21 mouse cellular contexts compared by ENCODE assay signal in genomic region chr5:134375256-134375655, GRCm38 (mm10).
DNase-seq lines count a peak whose midpoint lies in the region; ATAC-seq and TF ChIP-seq lines count a peak whose summit lies in the region.
"Had no signal": no experiment of that assay in that cellular context is flagged by ENCODE, and none has a peak within 500 bp of the region (broad histone marks: within the 10 kb centered on the region; RNA-seq: fewer than 3 reads in every experiment).

No protein-coding gene starts in this region.

- no peak overlapping the region for H3K4me3 ChIP-seq in embryonic facial prominence, embryonic 13.5 days
- no peak overlapping the region for H3K4me3 ChIP-seq in embryonic facial prominence, embryonic 10.5 days
- H3K4me3 ChIP-seq in heart, postnatal 0 days (ENCODE audit: low read depth, low read length), result no peak overlapping the region
- H3K4me3 ChIP-seq in midbrain, embryonic 15.5 days, result no peak overlapping the region
- H3K4me3 ChIP-seq in midbrain, embryonic 11.5 days (ENCODE audit: low read depth, low read length), result no peak overlapping the region
- no peak overlapping the region for H3K4me3 ChIP-seq in stomach, postnatal 0 days (ENCODE audit: low read depth, low read length)
- H3K4me3 ChIP-seq: heart, embryonic 10.5 days; hindbrain, embryonic 10.5 days; limb, embryonic 15.5 days; liver, embryonic 15.5 days; neural tube, embryonic 12.5 days had no signal

- TF ChIP-seq EP300 in heart, postnatal 0 days (IDR thresholded peaks at IDR 0.05; ENCODE audit: low read depth), result no peak
- TF ChIP-seq EP300 in stomach, postnatal 0 days (optimal IDR thresholded peaks at IDR 0.05), result no peak

- H3K4me2 ChIP-seq in embryonic facial prominence, embryonic 13.5 days, result no peak overlapping the region
- no peak overlapping the region for H3K4me2 ChIP-seq in heart, postnatal 0 days (ENCODE audit: low read depth, low read length)
- no peak overlapping the region for H3K4me2 ChIP-seq in midbrain, embryonic 15.5 days
- H3K4me2 ChIP-seq in midbrain, embryonic 11.5 days, result no peak overlapping the region
- H3K4me2 ChIP-seq in stomach, postnatal 0 days (replicated peaks; ENCODE audit: low read depth), result no peak overlapping the region
- H3K4me2 ChIP-seq: limb, embryonic 15.5 days; liver, embryonic 15.5 days; neural tube, embryonic 12.5 days had no signal

- no peak for DNase-seq in embryonic facial prominence, embryonic 10.5 days (ENCODE audit: low spot score)
- DNase-seq in heart, postnatal 0 days (ENCODE audit: low spot score), result no peak
- no peak for DNase-seq in heart, adult 9 months (ENCODE audit: low spot score in 2 of 2)
- no peak for DNase-seq in midbrain, embryonic 11.5 days (ENCODE audit: low spot score, missing footprints)
- no peak for DNase-seq in stomach, postnatal 0 days (ENCODE audit: low spot score)
- DNase-seq: adrenal gland, postnatal 25 days; cerebellum, adult 11 months; cerebellum, adult 9-11 months; forebrain, postnatal 0 days; left cerebral cortex, postnatal 4 days; midbrain, embryonic 14.5 days; thymus, adult 2 months had no signal

- no peaks in the 10 kb centered on the region for H3K27me3 ChIP-seq in embryonic facial prominence, embryonic 13.5 days
- H3K27me3 ChIP-seq in embryonic facial prominence, embryonic 10.5 days (replicated peaks; ENCODE audit: low read depth, poor library complexity, severe bottlenecking), result no peaks in the 10 kb centered on the region
- H3K27me3 ChIP-seq in heart, postnatal 0 days (ENCODE audit: control insufficient read depth, insufficient read depth, low read length), result no peaks in the 10 kb centered on the region
- H3K27me3 ChIP-seq in midbrain, embryonic 15.5 days (replicated peaks), result no peaks in the 10 kb centered on the region
- H3K27me3 ChIP-seq in midbrain, embryonic 11.5 days (ENCODE audit: control insufficient read depth, insufficient read depth, low read length), result no peaks in the 10 kb centered on the region
- no peaks in the 10 kb centered on the region for H3K27me3 ChIP-seq in stomach, postnatal 0 days (ENCODE audit: control insufficient read depth, insufficient read depth, low read length)
- H3K27me3 ChIP-seq: limb, embryonic 15.5 days; liver, embryonic 15.5 days; neural tube, embryonic 12.5 days had no signal

- H3K4me1 ChIP-seq in embryonic facial prominence, embryonic 13.5 days, result no peaks in the 10 kb centered on the region
- peaks cover 8% of the 10 kb centered on the region for H3K4me1 ChIP-seq in embryonic facial prominence, embryonic 10.5 days
- no peaks in the 10 kb centered on the region for H3K4me1 ChIP-seq in heart, postnatal 0 days (ENCODE audit: control insufficient read depth, insufficient read depth)
- H3K4me1 ChIP-seq in midbrain, embryonic 15.5 days, result no peaks in the 10 kb centered on the region
- H3K4me1 ChIP-seq in midbrain, embryonic 11.5 days (ENCODE audit: control insufficient read depth, insufficient read depth, low read length), result no peaks in the 10 kb centered on the region
- no peaks in the 10 kb centered on the region for H3K4me1 ChIP-seq in stomach, postnatal 0 days (replicated peaks; ENCODE audit: control insufficient read depth, insufficient read depth)
- H3K4me1 ChIP-seq: heart, embryonic 10.5 days; hindbrain, embryonic 10.5 days; limb, embryonic 15.5 days; liver, embryonic 15.5 days; neural tube, embryonic 12.5 days had no signal

- ATAC-seq in embryonic facial prominence, embryonic 13.5 days (ENCODE audit: insufficient number of reproducible peaks, insufficient read depth, low FRiP score, low TSS enrichment, low read depth), result no peak
- no peak for ATAC-seq in heart, postnatal 0 days (ENCODE audit: insufficient read depth, low read depth)
- ATAC-seq in midbrain, embryonic 15.5 days (replicated peaks), result no peak
- no peak for ATAC-seq in midbrain, embryonic 11.5 days (ENCODE audit: low FRiP score)
- ATAC-seq in stomach, postnatal 0 days (ENCODE audit: low FRiP score, low TSS enrichment), result 0 out of 2 replicates have a peak, but pooled peaks have one; percentile 2
- no peak for ATAC-seq in frontal cortex, adult (ENCODE audit: low TSS enrichment)
- ATAC-seq: forebrain, postnatal 0 days; intestine, postnatal 0 days had no signal

- WGBS in embryonic facial prominence, embryonic 13.5 days, result 77% methylated on average over 1 of the region's 1 CpGs
- 80% methylated on average over 1 of the region's 1 CpGs for WGBS in embryonic facial prominence, embryonic 10.5 days
- WGBS in heart, postnatal 0 days, result 89% methylated on average over 1 of the region's 1 CpGs
- 69% methylated on average over 1 of the region's 1 CpGs for WGBS in midbrain, embryonic 15.5 days
- 57% methylated on average over 1 of the region's 1 CpGs for WGBS in midbrain, embryonic 11.5 days
- WGBS in stomach, postnatal 0 days, result 79% methylated on average over 1 of the region's 1 CpGs

- no peak overlapping the region for H3K9ac ChIP-seq in embryonic facial prominence, embryonic 13.5 days
- no peak overlapping the region for H3K9ac ChIP-seq in heart, postnatal 0 days (replicated peaks; ENCODE audit: low read depth, low read length)
- no peak overlapping the region for H3K9ac ChIP-seq in midbrain, embryonic 15.5 days
- no peak overlapping the region for H3K9ac ChIP-seq in midbrain, embryonic 11.5 days (ENCODE audit: low read length)
- no peak overlapping the region for H3K9ac ChIP-seq in stomach, postnatal 0 days (ENCODE audit: low read length)
- H3K9ac ChIP-seq: forebrain, postnatal 0 days; limb, embryonic 15.5 days; liver, embryonic 15.5 days; neural tube, embryonic 12.5 days had no signal

- H3K27ac ChIP-seq in embryonic facial prominence, embryonic 13.5 days, result peak overlapping the region; percentile 74; the same call in 1 of the 2 replicates
- H3K27ac ChIP-seq in embryonic facial prominence, embryonic 10.5 days (replicated peaks), result no peak overlapping the region; the same call in 1 of the 2 replicates
- peak overlapping the region; percentile 84 for H3K27ac ChIP-seq in heart, postnatal 0 days (ENCODE audit: low read depth)
- H3K27ac ChIP-seq in midbrain, embryonic 15.5 days, result 0 out of 2 replicates have a peak overlapping the region, but pooled peaks have one; percentile 12
- H3K27ac ChIP-seq in midbrain, embryonic 11.5 days (ENCODE audit: low read depth, low read length), result no peak overlapping the region
- H3K27ac ChIP-seq in stomach, postnatal 0 days (replicated peaks), result no peak overlapping the region
- H3K27ac ChIP-seq: hindbrain, embryonic 10.5 days; liver, embryonic 15.5 days; neural tube, embryonic 12.5 days had no signal

- TF ChIP-seq CTCF in heart, postnatal 0 days (IDR thresholded peaks at IDR 0.05; ENCODE audit: low read depth), result no peak
- no peak for TF ChIP-seq CTCF in stomach, postnatal 0 days (IDR thresholded peaks at IDR 0.05; ENCODE audit: low read depth)

- H3K36me3 ChIP-seq in embryonic facial prominence, embryonic 13.5 days, result peaks cover 74% of the 10 kb centered on the region
- H3K36me3 ChIP-seq in embryonic facial prominence, embryonic 10.5 days (replicated peaks), result peaks cover 22% of the 10 kb centered on the region
- peaks cover 21% of the 10 kb centered on the region for H3K36me3 ChIP-seq in heart, postnatal 0 days (replicated peaks; ENCODE audit: control insufficient read depth, insufficient read depth, low read length)
- H3K36me3 ChIP-seq in midbrain, embryonic 15.5 days (replicated peaks), result peaks cover 23% of the 10 kb centered on the region
- peaks cover 24% of the 10 kb centered on the region for H3K36me3 ChIP-seq in midbrain, embryonic 11.5 days (ENCODE audit: control insufficient read depth, insufficient read depth, low read length)
- H3K36me3 ChIP-seq in stomach, postnatal 0 days (ENCODE audit: control insufficient read depth, insufficient read depth, low read length), result 0 out of 2 replicates have a peak, but pooled peaks cover 6% of the 10 kb centered on the region

- no peaks in the 10 kb centered on the region for H3K9me3 ChIP-seq in embryonic facial prominence, embryonic 13.5 days
- no peaks in the 10 kb centered on the region for H3K9me3 ChIP-seq in embryonic facial prominence, embryonic 10.5 days
- H3K9me3 ChIP-seq in heart, postnatal 0 days (replicated peaks; ENCODE audit: control insufficient read depth, low read length), result no peaks in the 10 kb centered on the region
- H3K9me3 ChIP-seq in midbrain, embryonic 15.5 days, result no peaks in the 10 kb centered on the region
- H3K9me3 ChIP-seq in midbrain, embryonic 11.5 days (ENCODE audit: control insufficient read depth, low read length), result no peaks in the 10 kb centered on the region
- H3K9me3 ChIP-seq in stomach, postnatal 0 days (ENCODE audit: control insufficient read depth, low read length), result no peaks in the 10 kb centered on the region
- H3K9me3 ChIP-seq: heart, embryonic 10.5 days; hindbrain, embryonic 10.5 days; limb, embryonic 15.5 days; liver, embryonic 15.5 days; neural tube, embryonic 12.5 days had no signal

Comparison
In these comparisons a context has a peak if more than half of its experiments do, and no peak if none do; other contexts are left out.
1. H3K27ac ChIP-seq: peak in embryonic facial prominence, embryonic 13.5 days (single experiment), heart, postnatal 0 days (single experiment) and midbrain, embryonic 15.5 days (single experiment); none in embryonic facial prominence, embryonic 10.5 days (single experiment), midbrain, embryonic 11.5 days (single experiment) and stomach, postnatal 0 days (single experiment).